Mouse (Mus musculus) embryonic facial prominence, embryonic 11.5 days (tissue): ENCODE results near the gene Shank2. TPM values are rescaled to one million over a fixed set of nuclear protein-coding genes. Genes with fewer than 3 reads are reported as not detected.
A peak's percentile ranks its signal among the peaks of the same experiment; 100 is the strongest.

Experiments
- ATAC-seq: fragments of 200-750 bp; cut with Nextera tagmentation; replicated peaks from 2 replicates; pipeline ENCODE4 v1.8.0; 2017; ENCODE audit warnings: low read depth; ENCODE audit not compliant: insufficient number of reproducible peaks, low FRiP score, low TSS enrichment
- DNase-seq: peaks from one replicate; pipeline ENCODE4 v3.0.0-alpha.2; 2015; ENCODE audit warnings: low spot score
- H3K27ac ChIP-seq: fragments of 300-500 bp; sonication (generic); replicated peaks from 2 replicates; pipeline ENCODE4 v1.5.1; 2014; ENCODE audit warnings: mild to moderate bottlenecking, low read depth, low read length, control low read depth
- H3K27me3 ChIP-seq: fragments of 300-500 bp; sonication (generic); 2 replicates; pipeline ENCODE4 v1.6.1; 2014; ENCODE audit warnings: mild to moderate bottlenecking, low read length, moderate library complexity, mixed read lengths; ENCODE audit not compliant: control insufficient read depth, insufficient read depth
- H3K36me3 ChIP-seq: fragments of 300-500 bp; sonication (generic); replicated peaks from 2 replicates; pipeline ENCODE4 v1.6.1; 2014; ENCODE audit warnings: low read depth, mild to moderate bottlenecking, low read length, moderate library complexity, mixed read lengths; ENCODE audit not compliant: control insufficient read depth, insufficient read depth
- H3K4me1 ChIP-seq: fragments of 300-500 bp; sonication (generic); 2 replicates; pipeline ENCODE4 v1.6.1; 2014; ENCODE audit warnings: low read length, mixed read lengths; ENCODE audit not compliant: control insufficient read depth, insufficient read depth
- H3K4me2 ChIP-seq: fragments of 300-500 bp; sonication (generic); 2 replicates; pipeline ENCODE4 v1.6.1; 2014; ENCODE audit warnings: low read depth, mild to moderate bottlenecking, control low read depth, low read length, moderate library complexity
- H3K4me3 ChIP-seq: fragments of 300-500 bp; sonication (generic); 2 replicates; pipeline ENCODE4 v1.5.1; 2014; ENCODE audit warnings: low read depth, low read length, control low read depth
- H3K9ac ChIP-seq: fragments of 300-500 bp; sonication (generic); replicated peaks from 2 replicates; pipeline ENCODE4 v1.6.1; 2014; ENCODE audit warnings: mild to moderate bottlenecking, control low read depth, low read length
- H3K9me3 ChIP-seq: fragments of 300-500 bp; sonication (generic); replicated peaks from 2 replicates; pipeline ENCODE4 v1.6.1; 2016; ENCODE audit warnings: mild to moderate bottlenecking, low read length, inconsistent platforms, mixed read lengths; ENCODE audit not compliant: control insufficient read depth
- WGBS: fragments of 180-500 bp; shearing (Covaris S2); extraction: QIAGEN DNeasy Blood & Tissue Kit; methylation state at CpG from one replicate; pipeline ENCODE4 v1.1.7; 2014; 5-methylcytosine and 5-hydroxymethylcytosine counted together
- polyA plus RNA-seq: library from polyadenylated mRNA; unstranded; fragments of >200 nt; fragmentation: Nextera tagmentation; extraction: Ambion mirVana; gene quantifications from 2 replicates; pipeline ENCODE4 v1.2.1, GENCODE M21; 2014

The Shank2 gene
- polyA plus RNA-seq, 1 experiment from 2014 or later: 1.3 TPM

DNA sequence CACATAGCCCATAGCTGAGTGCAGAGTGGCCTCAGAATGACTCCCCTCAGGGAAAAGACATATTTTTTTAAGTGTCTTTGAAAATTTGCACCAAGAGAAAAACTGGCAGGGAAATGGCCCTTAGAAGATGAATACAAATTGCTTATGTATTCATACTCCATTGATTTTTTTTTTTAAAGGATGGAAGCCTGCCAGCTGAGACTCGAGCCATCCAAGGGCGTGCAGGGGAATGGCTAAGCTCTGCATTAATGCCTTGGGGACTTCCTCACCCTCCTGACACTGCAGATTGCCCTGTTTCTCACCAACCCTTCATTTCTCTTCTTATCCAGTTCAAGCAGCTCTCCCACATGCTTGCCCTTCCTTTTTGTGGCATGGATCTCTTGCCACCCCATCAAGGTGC lies 85.5 kb downstream of the Shank2 start:
- DNase-seq (no peak), ATAC-seq (no peak)
- WGBS: 64% methylated on average over 2 of the region's 2 CpGs
- H3K4me3 ChIP-seq: no peak overlapping the region
- no peaks in the 10 kb centered on the region for H3K9me3 ChIP-seq
- H3K4me1 ChIP-seq: no peaks in the 10 kb centered on the region
- no peak overlapping the region for H3K4me2 ChIP-seq
- no peak overlapping the region for H3K27ac ChIP-seq
- no peak overlapping the region for H3K9ac ChIP-seq
- H3K27me3 ChIP-seq: no peaks in the 10 kb centered on the region
- H3K36me3 ChIP-seq: no peaks in the 10 kb centered on the region

DNA sequence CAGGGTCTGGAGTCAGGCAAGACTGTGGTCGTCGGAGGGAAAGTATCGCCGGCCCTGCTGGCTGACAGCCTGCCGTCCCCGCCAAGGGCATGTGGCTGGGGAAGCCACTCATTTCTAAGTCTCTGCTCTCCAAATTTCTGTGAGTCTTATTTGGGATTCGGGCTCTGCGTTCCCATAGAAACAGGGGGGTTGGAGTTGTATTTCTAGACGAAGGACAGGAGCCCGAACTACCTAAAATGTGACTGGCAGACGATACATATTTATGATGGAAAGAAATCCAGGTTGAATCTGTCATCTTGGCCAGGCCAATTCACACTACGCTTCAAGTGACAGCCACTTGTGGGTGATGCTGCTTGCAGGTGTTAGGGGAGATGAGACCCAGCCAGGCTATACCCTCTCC lies 92.4 kb downstream of the Shank2 start:
- DNase-seq (no peak), ATAC-seq (no peak)
- Histone ChIP-seq H3K4me1 (no peaks in the 10 kb centered on the region), H3K9ac (no peak overlapping the region), H3K4me3 (no peak overlapping the region), H3K9me3 (no peaks in the 10 kb centered on the region), H3K36me3 (no peaks in the 10 kb centered on the region), H3K27me3 (no peaks in the 10 kb centered on the region), H3K27ac (no peak overlapping the region), H3K4me2 (no peak overlapping the region)
- 90% methylated on average over 12 of the region's 12 CpGs for WGBS

DNA sequence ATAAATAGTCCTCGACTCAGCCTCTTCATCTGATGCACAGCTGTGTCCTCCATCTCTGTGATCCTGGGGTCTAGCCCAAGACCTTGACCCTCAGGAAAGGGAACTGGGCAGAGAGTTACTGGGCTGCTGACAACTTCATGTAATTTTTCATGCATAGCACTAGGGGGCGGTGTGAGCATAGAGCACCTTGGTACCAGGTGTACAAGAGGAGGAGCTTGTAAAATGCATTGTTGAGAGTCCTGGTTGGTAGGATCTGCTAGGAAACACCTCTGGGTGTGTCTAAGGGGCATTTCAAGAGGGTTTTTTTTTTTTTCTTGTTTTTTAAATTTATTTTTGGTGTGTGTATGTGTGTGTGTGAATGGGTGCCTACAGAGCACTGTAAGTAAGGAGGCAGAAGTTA lies 95.6 kb downstream of the Shank2 start:
- ATAC-seq (no peak), DNase-seq (peak; percentile 43)
- no peaks in the 10 kb centered on the region for H3K4me1 ChIP-seq
- no peaks in the 10 kb centered on the region for H3K36me3 ChIP-seq
- H3K9me3 ChIP-seq: no peaks in the 10 kb centered on the region
- no peak overlapping the region for H3K4me2 ChIP-seq
- H3K9ac ChIP-seq: no peak overlapping the region
- no peaks in the 10 kb centered on the region for H3K27me3 ChIP-seq
- H3K27ac ChIP-seq: no peak overlapping the region
- no peak overlapping the region for H3K4me3 ChIP-seq
- WGBS: 11% methylated on average over 2 of the region's 2 CpGs

DNA sequence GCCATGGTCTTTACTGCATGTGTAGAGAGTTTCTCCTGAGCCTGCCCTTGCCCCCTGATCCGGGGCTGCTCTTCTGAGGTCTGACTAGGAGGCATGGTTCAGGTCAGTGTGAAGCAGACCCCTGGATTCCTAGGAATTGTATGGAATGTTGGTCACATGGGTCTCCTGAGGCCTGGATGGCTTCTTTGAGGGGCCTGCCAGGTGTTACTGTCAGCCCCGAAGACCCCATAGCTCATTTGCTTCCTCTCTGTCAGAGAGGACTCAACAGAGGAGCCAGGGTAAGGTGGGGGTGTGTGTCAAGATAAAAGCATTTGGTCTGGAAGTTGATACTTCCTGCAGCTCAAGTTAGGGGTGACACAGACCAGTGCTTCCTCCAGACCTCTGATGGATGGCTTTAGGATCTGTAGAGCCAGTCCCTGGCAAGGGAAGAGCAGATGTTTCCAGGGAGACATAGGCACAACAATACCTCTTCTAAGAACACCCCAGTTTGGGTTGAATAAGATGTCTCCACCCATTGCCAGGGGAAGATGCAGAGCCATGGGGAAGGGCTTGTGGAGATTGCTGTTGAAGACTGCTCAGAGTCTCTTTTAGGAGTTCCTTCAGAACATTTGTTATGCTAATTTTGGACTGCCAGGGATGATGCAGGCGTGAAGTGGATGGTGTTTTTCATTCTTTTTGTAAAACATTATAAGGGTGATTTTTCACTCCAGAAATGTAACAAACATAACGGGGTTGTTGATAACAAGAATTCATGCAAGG lies 100.7 kb downstream of the Shank2 start:
- no peak for ATAC-seq
- Histone ChIP-seq H3K27ac (no peak overlapping the region), H3K4me1 (no peaks in the 10 kb centered on the region)

DNA sequence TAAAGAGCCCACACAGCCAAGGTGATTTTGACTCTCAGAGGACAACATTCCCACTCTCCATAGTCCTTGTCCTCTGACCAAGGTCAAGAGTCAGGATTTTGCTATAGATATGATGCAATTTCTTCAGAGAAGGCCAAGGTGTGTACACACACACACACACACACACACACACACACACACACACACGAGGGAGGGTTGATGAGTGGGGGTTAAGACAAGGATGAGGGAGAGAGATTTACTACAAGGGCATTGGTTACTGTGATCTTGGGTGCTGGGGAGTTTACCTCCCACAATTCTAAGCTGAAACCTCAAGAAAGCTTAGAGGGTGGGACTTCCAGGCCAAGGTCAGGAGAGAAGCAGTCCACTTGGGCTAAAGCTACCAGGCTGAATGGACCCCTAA lies 104.2 kb downstream of the Shank2 start:
- Histone ChIP-seq H3K27ac (no peak overlapping the region), H3K27me3 (no peaks in the 10 kb centered on the region), H3K4me2 (no peak overlapping the region), H3K4me1 (no peaks in the 10 kb centered on the region), H3K9me3 (no peaks in the 10 kb centered on the region), H3K9ac (no peak overlapping the region), H3K36me3 (no peaks in the 10 kb centered on the region), H3K4me3 (no peak overlapping the region)
- WGBS: 60% methylated on average over 1 of the region's 1 CpGs
- DNase-seq (no peak), ATAC-seq (no peak)

More for the DNA sequence above, 100.7 kb downstream of the Shank2 start:
- no peak for DNase-seq
- Histone ChIP-seq H3K27me3 (no peaks in the 10 kb centered on the region), H3K9ac (no peak overlapping the region), H3K9me3 (no peaks in the 10 kb centered on the region), H3K4me2 (no peak overlapping the region), H3K4me3 (no peak overlapping the region), H3K36me3 (no peaks in the 10 kb centered on the region)
- WGBS: 62% methylated on average over 4 of the region's 4 CpGs

DNA sequence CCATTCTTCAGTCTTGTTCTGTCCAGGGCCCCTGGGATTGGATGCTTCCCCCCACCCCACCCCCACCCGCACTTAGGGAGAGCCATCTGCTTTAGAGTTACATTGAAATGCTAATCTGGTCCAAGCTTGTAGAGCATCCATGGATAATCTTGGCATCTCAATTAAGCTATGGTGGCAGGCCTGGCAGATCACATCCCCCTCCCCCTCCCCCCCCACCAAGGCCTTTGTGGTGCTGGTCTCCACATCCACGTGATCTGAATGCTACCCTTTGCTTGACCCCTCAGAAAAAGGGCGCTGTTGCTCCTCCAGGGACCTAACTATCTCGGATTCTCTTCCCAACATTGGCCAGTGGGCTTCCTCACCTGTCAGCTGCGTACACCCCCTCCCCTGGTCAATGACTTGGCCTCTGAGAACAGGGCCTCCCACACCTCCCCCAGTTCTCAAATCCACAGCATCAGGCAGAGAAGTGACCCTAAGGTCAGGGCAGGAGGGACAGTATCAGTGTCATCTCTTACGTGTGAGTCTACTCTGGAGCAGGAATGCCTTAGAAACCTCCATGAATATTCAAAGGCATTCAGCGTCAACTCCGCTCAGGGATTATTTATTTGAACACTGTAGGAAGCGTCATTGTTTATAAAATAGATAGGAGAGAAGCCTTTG lies 104.8 kb downstream of the Shank2 start:
- Histone ChIP-seq H3K36me3 (no peaks in the 10 kb centered on the region), H3K4me3 (no peak overlapping the region), H3K4me2 (no peak overlapping the region), H3K9me3 (no peaks in the 10 kb centered on the region), H3K27me3 (no peaks in the 10 kb centered on the region), H3K27ac (no peak overlapping the region), H3K4me1 (no peaks in the 10 kb centered on the region), H3K9ac (no peak overlapping the region)
- ATAC-seq (peak; percentile 18; the same call in 1 of the 2 replicates), DNase-seq (no peak)
- WGBS: 23% methylated on average over 9 of the region's 9 CpGs

DNA sequence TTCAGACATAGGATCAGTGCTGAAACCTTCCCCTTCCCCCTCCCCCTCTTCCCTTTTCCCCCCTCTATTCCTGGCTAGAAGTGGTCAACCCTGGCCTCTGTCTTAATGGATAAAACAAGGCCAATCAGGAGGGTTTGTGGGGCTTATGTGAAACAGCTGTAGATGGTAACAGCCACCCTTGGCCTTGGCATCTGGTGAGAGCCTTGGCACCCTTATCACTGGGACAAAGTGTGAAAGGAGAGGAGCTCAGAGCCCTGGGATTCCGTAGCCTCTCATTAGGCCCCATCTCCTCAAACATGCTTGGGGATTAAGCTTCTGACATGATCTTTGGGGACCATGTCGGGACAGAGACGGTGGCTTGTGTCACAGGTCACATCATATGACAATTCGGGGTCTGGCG lies 106.4 kb downstream of the Shank2 start:
- ATAC-seq (no peak), DNase-seq (no peak)
- no peaks in the 10 kb centered on the region for H3K27me3 ChIP-seq
- H3K36me3 ChIP-seq: no peaks in the 10 kb centered on the region
- H3K9me3 ChIP-seq: no peaks in the 10 kb centered on the region
- no peak overlapping the region for H3K4me2 ChIP-seq
- no peak overlapping the region for H3K9ac ChIP-seq
- 92% methylated on average over 5 of the region's 5 CpGs for WGBS
- no peaks in the 10 kb centered on the region for H3K4me1 ChIP-seq
- H3K27ac ChIP-seq: no peak overlapping the region
- H3K4me3 ChIP-seq: no peak overlapping the region

DNA sequence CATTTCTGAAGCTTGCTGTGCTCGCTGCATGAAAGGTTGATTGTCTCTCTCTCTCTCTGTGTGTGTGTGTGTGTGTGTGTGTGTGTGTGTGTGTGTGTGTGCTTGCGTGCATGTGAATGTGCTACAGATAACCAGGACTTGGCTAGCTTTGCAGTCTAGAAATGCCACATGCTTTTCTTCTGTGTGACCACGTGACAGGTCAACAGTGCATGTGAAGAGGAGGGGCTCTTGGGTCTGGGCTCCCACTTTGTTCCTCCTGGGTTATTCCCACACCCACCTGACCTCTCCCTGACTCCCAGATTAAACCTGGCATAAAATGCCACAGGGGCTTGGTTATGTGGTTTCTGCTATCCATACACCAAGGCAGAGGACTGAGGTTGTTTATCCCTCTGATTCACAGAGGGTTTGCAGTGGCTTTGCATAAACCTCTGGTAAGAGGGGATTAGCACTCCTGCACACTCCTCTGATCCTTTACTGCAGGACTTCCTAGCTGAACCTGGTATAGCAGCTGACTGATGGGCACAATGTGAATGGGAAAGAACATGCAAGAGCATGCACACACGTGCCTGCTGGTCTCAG lies 109.4 kb downstream of the Shank2 start:
- DNase-seq: no peak
- Histone ChIP-seq H3K9ac (no peak overlapping the region), H3K9me3 (no peaks in the 10 kb centered on the region), H3K36me3 (no peaks in the 10 kb centered on the region), H3K4me2 (no peak overlapping the region), H3K27me3 (no peaks in the 10 kb centered on the region), H3K4me1 (no peaks in the 10 kb centered on the region), H3K27ac (no peak overlapping the region), H3K4me3 (no peak overlapping the region)
- ATAC-seq: no peak
- WGBS: 58% methylated on average over 4 of the region's 4 CpGs
